Mouse (Mus musculus): Measurements from ENCODE around the gene Gyg. TPM values are rescaled to one million over a fixed set of nuclear protein-coding genes. Genes with fewer than 3 reads are reported as not detected.

Gene Gyg
- total RNA-seq, 1 experiment, result 8.2 TPM

GRCm38 (mm10) chr3:20172394-20172793, 17.3 kb upstream of the Gyg start:
- no peaks in the 10 kb centered on the region for H3K9me3 ChIP-seq (ENCODE audit: control insufficient read depth, insufficient read depth, low read depth, low read length)
- H3K9ac ChIP-seq (ENCODE audit: insufficient read depth, low read depth, low read length, poor library complexity, severe bottlenecking), result no peak overlapping the region
- DNase-seq (ENCODE audit: low read depth, low spot score), result no peak
- H3K4me3 ChIP-seq (ENCODE audit: insufficient read depth in 1 of 2, low read depth in 1 of 2, low read length in 2 of 2, poor library complexity in 1 of 2, severe bottlenecking in 1 of 2), result no peak overlapping the region
- in situ Hi-C loops (cut with MboI; ENCODE audit: low sequenced_read_pairs in 2 of 2, unreplicated experiment in 2 of 2), result no loop called here
- TF ChIP-seq ZNF384 (IDR thresholded peaks at IDR 0.05; ENCODE audit: low read depth, low read length), result no peak
- TF ChIP-seq ZC3H11A (IDR thresholded peaks at IDR 0.05; ENCODE audit: borderline replicate concordance, low read depth, low read length), result no peak
- TF ChIP-seq HCFC1 (IDR thresholded peaks at IDR 0.05; ENCODE audit: borderline replicate concordance, insufficient read depth, low read length), result no peak
- H3K36me3 ChIP-seq (ENCODE audit: control insufficient read depth, insufficient read depth, low read length, poor library complexity, severe bottlenecking), result no peaks in the 10 kb centered on the region
- H3K27ac ChIP-seq (ENCODE audit: insufficient read depth, low read depth, low read length, poor library complexity, severe bottlenecking), result no peak overlapping the region
- H3K4me1 ChIP-seq (ENCODE audit: control insufficient read depth in 2 of 2, insufficient read depth in 2 of 2, low read length in 2 of 2, poor library complexity in 1 of 2), result no peaks in the 10 kb centered on the region

GRCm38 (mm10) chr3:20167487-20167886, 12.4 kb upstream of the Gyg start:
- TF ChIP-seq CHD2 (IDR thresholded peaks at IDR 0.05; ENCODE audit: low read depth, low read length) (no peak), HCFC1 (IDR thresholded peaks at IDR 0.05; ENCODE audit: borderline replicate concordance, insufficient read depth, low read length) (no peak), ZNF384 (IDR thresholded peaks at IDR 0.05; ENCODE audit: low read depth, low read length) (no peak), MAFK (IDR thresholded peaks at IDR 0.05; ENCODE audit: insufficient read depth, low read depth, low read length) (no peak), ZC3H11A (IDR thresholded peaks at IDR 0.05; ENCODE audit: borderline replicate concordance, low read depth, low read length) (no peak)
- Histone ChIP-seq H3K4me1 (ENCODE audit: control insufficient read depth in 2 of 2, insufficient read depth in 2 of 2, low read length in 2 of 2, poor library complexity in 1 of 2) (no peaks in the 10 kb centered on the region), H3K36me3 (ENCODE audit: control insufficient read depth, insufficient read depth, low read length, poor library complexity, severe bottlenecking) (no peaks in the 10 kb centered on the region), H3K27ac (ENCODE audit: insufficient read depth, low read depth, low read length, poor library complexity, severe bottlenecking) (no peak overlapping the region), H3K4me3 (ENCODE audit: insufficient read depth in 1 of 2, low read depth in 1 of 2, low read length in 2 of 2, poor library complexity in 1 of 2, severe bottlenecking in 1 of 2) (no peak overlapping the region), H3K9me3 (ENCODE audit: control insufficient read depth, insufficient read depth, low read depth, low read length) (no peaks in the 10 kb centered on the region), H3K9ac (ENCODE audit: insufficient read depth, low read depth, low read length, poor library complexity, severe bottlenecking) (no peak overlapping the region)
- DNase-seq (ENCODE audit: low read depth, low spot score), result no peak
- in situ Hi-C loops (cut with MboI; ENCODE audit: low sequenced_read_pairs in 2 of 2, unreplicated experiment in 2 of 2), result no loop called here

- no peak overlapping the region for H3K27ac ChIP-seq (ENCODE audit: insufficient read depth, low read depth, low read length, poor library complexity, severe bottlenecking)
- no peak for DNase-seq (ENCODE audit: low read depth, low spot score)
- in situ Hi-C loops (cut with MboI; ENCODE audit: low sequenced_read_pairs in 2 of 2, unreplicated experiment in 2 of 2), result no loop called here
- H3K9ac ChIP-seq (ENCODE audit: insufficient read depth, low read depth, low read length, poor library complexity, severe bottlenecking), result no peak overlapping the region
- peak overlapping the region in 1 of 2 experiments; percentile 69; a peak in 1 of 4 replicates for H3K4me3 ChIP-seq (ENCODE audit: insufficient read depth in 1 of 2, low read depth in 1 of 2, low read length in 2 of 2, poor library complexity in 1 of 2, severe bottlenecking in 1 of 2)
- no peak for TF ChIP-seq ZNF384 (IDR thresholded peaks at IDR 0.05; ENCODE audit: low read depth, low read length)
- no peak for TF ChIP-seq HCFC1 (IDR thresholded peaks at IDR 0.05; ENCODE audit: borderline replicate concordance, insufficient read depth, low read length)
- no peak for TF ChIP-seq MAFK (IDR thresholded peaks at IDR 0.05; ENCODE audit: insufficient read depth, low read depth, low read length)
- TF ChIP-seq ZC3H11A (IDR thresholded peaks at IDR 0.05; ENCODE audit: borderline replicate concordance, low read depth, low read length), result no peak
- TF ChIP-seq CHD2 (IDR thresholded peaks at IDR 0.05; ENCODE audit: low read depth, low read length), result no peak
- H3K4me1 ChIP-seq (ENCODE audit: control insufficient read depth in 2 of 2, insufficient read depth in 2 of 2, low read length in 2 of 2, poor library complexity in 1 of 2), result 0 out of 4 replicates have a peak, but pooled peaks cover 0 to 2% of the 10 kb centered on the region in 2 experiments
- H3K36me3 ChIP-seq (ENCODE audit: control insufficient read depth, insufficient read depth, low read length, poor library complexity, severe bottlenecking), result no peaks in the 10 kb centered on the region
- no peaks in the 10 kb centered on the region for H3K9me3 ChIP-seq (ENCODE audit: control insufficient read depth, insufficient read depth, low read depth, low read length)
These were observed 359 bp upstream of the Gyg start for GRCm38 (mm10) chr3:20155476-20155875.

GRCm38 (mm10) chr3:20151651-20152050, 3.5 kb downstream of the Gyg start:
- H3K9ac ChIP-seq (ENCODE audit: insufficient read depth, low read depth, low read length, poor library complexity, severe bottlenecking), result no peak overlapping the region
- in situ Hi-C loops (cut with MboI; ENCODE audit: low sequenced_read_pairs in 2 of 2, unreplicated experiment in 2 of 2), result no loop called here
- H3K9me3 ChIP-seq (ENCODE audit: control insufficient read depth, insufficient read depth, low read depth, low read length), result no peaks in the 10 kb centered on the region
- no peak overlapping the region for H3K4me3 ChIP-seq (ENCODE audit: insufficient read depth in 1 of 2, low read depth in 1 of 2, low read length in 2 of 2, poor library complexity in 1 of 2, severe bottlenecking in 1 of 2)
- H3K4me1 ChIP-seq (ENCODE audit: control insufficient read depth in 2 of 2, insufficient read depth in 2 of 2, low read length in 2 of 2, poor library complexity in 1 of 2), result 0 out of 4 replicates have a peak, but pooled peaks cover 0 to 2% of the 10 kb centered on the region in 2 experiments
- no peak overlapping the region for H3K27ac ChIP-seq (ENCODE audit: insufficient read depth, low read depth, low read length, poor library complexity, severe bottlenecking)
- no peaks in the 10 kb centered on the region for H3K36me3 ChIP-seq (ENCODE audit: control insufficient read depth, insufficient read depth, low read length, poor library complexity, severe bottlenecking)
- TF ChIP-seq ZNF384 (IDR thresholded peaks at IDR 0.05; ENCODE audit: low read depth, low read length) (no peak), ZC3H11A (IDR thresholded peaks at IDR 0.05; ENCODE audit: borderline replicate concordance, low read depth, low read length) (no peak), HCFC1 (IDR thresholded peaks at IDR 0.05; ENCODE audit: borderline replicate concordance, insufficient read depth, low read length) (no peak), MAFK (IDR thresholded peaks at IDR 0.05; ENCODE audit: insufficient read depth, low read depth, low read length) (no peak), CHD2 (IDR thresholded peaks at IDR 0.05; ENCODE audit: low read depth, low read length) (no peak)
- no peak for DNase-seq (ENCODE audit: low read depth, low spot score)

GRCm38 (mm10) chr3:20150511-20150910, 4.6 kb downstream of the Gyg start:
- H3K9ac ChIP-seq (ENCODE audit: insufficient read depth, low read depth, low read length, poor library complexity, severe bottlenecking), result no peak overlapping the region
- H3K4me1 ChIP-seq (ENCODE audit: control insufficient read depth in 2 of 2, insufficient read depth in 2 of 2, low read length in 2 of 2, poor library complexity in 1 of 2), result 0 out of 4 replicates have a peak, but pooled peaks cover 0 to 2% of the 10 kb centered on the region in 2 experiments
- no peaks in the 10 kb centered on the region for H3K36me3 ChIP-seq (ENCODE audit: control insufficient read depth, insufficient read depth, low read length, poor library complexity, severe bottlenecking)
- in situ Hi-C loops (cut with MboI; ENCODE audit: low sequenced_read_pairs in 2 of 2, unreplicated experiment in 2 of 2), result no loop called here
- no peaks in the 10 kb centered on the region for H3K9me3 ChIP-seq (ENCODE audit: control insufficient read depth, insufficient read depth, low read depth, low read length)
- no peak for DNase-seq (ENCODE audit: low read depth, low spot score)
- no peak overlapping the region for H3K27ac ChIP-seq (ENCODE audit: insufficient read depth, low read depth, low read length, poor library complexity, severe bottlenecking)
- TF ChIP-seq ZC3H11A (IDR thresholded peaks at IDR 0.05; ENCODE audit: borderline replicate concordance, low read depth, low read length), result no peak
- TF ChIP-seq HCFC1 (IDR thresholded peaks at IDR 0.05; ENCODE audit: borderline replicate concordance, insufficient read depth, low read length), result no peak
- no peak for TF ChIP-seq CHD2 (IDR thresholded peaks at IDR 0.05; ENCODE audit: low read depth, low read length)
- no peak for TF ChIP-seq MAFK (IDR thresholded peaks at IDR 0.05; ENCODE audit: insufficient read depth, low read depth, low read length)
- TF ChIP-seq ZNF384 (IDR thresholded peaks at IDR 0.05; ENCODE audit: low read depth, low read length), result no peak
- no peak overlapping the region for H3K4me3 ChIP-seq (ENCODE audit: insufficient read depth in 1 of 2, low read depth in 1 of 2, low read length in 2 of 2, poor library complexity in 1 of 2, severe bottlenecking in 1 of 2)
